Mouse (Mus musculus): ENCODE results near the gene Cyp2c70. TPM values are rescaled to one million over a fixed set of nuclear protein-coding genes. Genes with fewer than 3 reads are reported as not detected.
"Not testable (repeated sequence)": the region's sequence is repeated elsewhere in the genome, so short reads cannot be mapped to it uniquely, and the experiment has no call there.

The Cyp2c70 gene
- polyA plus RNA-seq, 1 experiment from 2014 or later = not detected

GRCm38 (mm10) chr19:40183600-40183999 is 3.5 kb downstream of the Cyp2c70 start:
- no peaks in the 10 kb centered on the region for H3K9me3 ChIP-seq (replicated peaks)
- H3K4me2 ChIP-seq = no peak overlapping the region
- no peak overlapping the region for H3K9ac ChIP-seq (replicated peaks)
- no peak overlapping the region for H3K4me3 ChIP-seq (replicated peaks)
- no peak overlapping the region for H3K27ac ChIP-seq (replicated peaks)
- no peaks in the 10 kb centered on the region for H3K27me3 ChIP-seq (replicated peaks)
- H3K4me1 ChIP-seq = no peaks in the 10 kb centered on the region
- WGBS = 98% methylated on average over 5 of the region's 5 CpGs
- H3K36me3 ChIP-seq = no peaks in the 10 kb centered on the region
- no peak for ATAC-seq (ENCODE audit: low FRiP score)

GRCm38 (mm10) chr19:40178311-40178710 is 8.8 kb downstream of the Cyp2c70 start:
- H3K9ac ChIP-seq (replicated peaks) = no peak overlapping the region
- WGBS = 87% methylated on average over 4 of the region's 4 CpGs

GRCm38 (mm10) chr19:40168391-40168790 is 18.7 kb downstream of the Cyp2c70 start:
- ATAC-seq (ENCODE audit: low FRiP score); H3K9me3 ChIP-seq (replicated peaks): not testable (repeated sequence)
- 93% methylated on average over 4 of the region's 4 CpGs for WGBS

More at GRCm38 (mm10) chr19:40178311-40178710, 8.8 kb downstream of the Cyp2c70 start:
- H3K36me3 ChIP-seq = no peaks in the 10 kb centered on the region
- no peak overlapping the region for H3K4me2 ChIP-seq
- H3K4me3 ChIP-seq (replicated peaks) = no peak overlapping the region
- H3K4me1 ChIP-seq = no peaks in the 10 kb centered on the region
- ATAC-seq (ENCODE audit: low FRiP score) = no peak
- H3K27me3 ChIP-seq (replicated peaks) = no peaks in the 10 kb centered on the region
- H3K27ac ChIP-seq (replicated peaks) = no peak overlapping the region
- no peaks in the 10 kb centered on the region for H3K9me3 ChIP-seq (replicated peaks)

GRCm38 (mm10) chr19:40126996-40127395 is 60.1 kb downstream of the Cyp2c70 start:
- H3K9ac ChIP-seq (replicated peaks); H3K36me3 ChIP-seq: not testable (repeated sequence)
- WGBS = 35% methylated on average over 2 of the region's 2 CpGs

More at GRCm38 (mm10) chr19:40168391-40168790, 18.7 kb downstream of the Cyp2c70 start:
- H3K4me3 ChIP-seq (replicated peaks); H3K36me3 ChIP-seq; H3K4me1 ChIP-seq; H3K27me3 ChIP-seq (replicated peaks); H3K27ac ChIP-seq (replicated peaks); H3K9ac ChIP-seq (replicated peaks); H3K4me2 ChIP-seq: not testable (repeated sequence)

GRCm38 (mm10) chr19:40125165-40125564 is 62.0 kb downstream of the Cyp2c70 start:
- H3K9ac ChIP-seq (replicated peaks); H3K27ac ChIP-seq (replicated peaks): not testable (repeated sequence)

More at GRCm38 (mm10) chr19:40126996-40127395, 60.1 kb downstream of the Cyp2c70 start:
- not testable (repeated sequence) for H3K9me3 ChIP-seq (replicated peaks); H3K4me1 ChIP-seq; H3K27me3 ChIP-seq (replicated peaks); H3K27ac ChIP-seq (replicated peaks); ATAC-seq (ENCODE audit: low FRiP score); H3K4me3 ChIP-seq (replicated peaks); H3K4me2 ChIP-seq

GRCm38 (mm10) chr19:40119624-40120023 is 67.5 kb downstream of the Cyp2c70 start:
- not testable (repeated sequence) for H3K4me2 ChIP-seq; H3K27ac ChIP-seq (replicated peaks); H3K4me1 ChIP-seq; H3K9ac ChIP-seq (replicated peaks); H3K27me3 ChIP-seq (replicated peaks); H3K36me3 ChIP-seq; H3K4me3 ChIP-seq (replicated peaks); ATAC-seq (ENCODE audit: low FRiP score); H3K9me3 ChIP-seq (replicated peaks)
- WGBS = 77% methylated on average over 13 of the region's 13 CpGs

More at GRCm38 (mm10) chr19:40125165-40125564, 62.0 kb downstream of the Cyp2c70 start:
- not testable (repeated sequence) for H3K4me1 ChIP-seq; ATAC-seq (ENCODE audit: low FRiP score); H3K9me3 ChIP-seq (replicated peaks); H3K4me3 ChIP-seq (replicated peaks); H3K36me3 ChIP-seq; H3K4me2 ChIP-seq; H3K27me3 ChIP-seq (replicated peaks)
- WGBS = 92% methylated on average over 3 of the region's 3 CpGs

Other genes with a start within 250 kb of the Cyp2c70 start
- not detected in 2 replicates for gene Cyp2c37, start 194.9 kb downstream of the Cyp2c70 start, polyA plus RNA-seq (2015; fragmentation: Nextera tagmentation; extraction: Ambion mirVana)
- gene Cyp2c54, start 113.5 kb downstream of the Cyp2c70 start, polyA plus RNA-seq (2015; fragmentation: Nextera tagmentation; extraction: Ambion mirVana) = not detected in 2 replicates
- gene Cyp2c50, start 97.6 kb downstream of the Cyp2c70 start, polyA plus RNA-seq (2015; fragmentation: Nextera tagmentation; extraction: Ambion mirVana) = not detected in 2 replicates
- gene Pdlim1, start 84.5 kb upstream of the Cyp2c70 start, polyA plus RNA-seq (2015; fragmentation: Nextera tagmentation; extraction: Ambion mirVana) = 12.8 and 117 TPM in 2 replicates

Measured in neural tube, embryonic 15.5 days (tissue).